Mouse (Mus musculus): ENCODE results near the gene Castor1. TPM values are rescaled to one million over a fixed set of nuclear protein-coding genes. Genes with fewer than 3 reads are reported as not detected.

Castor1 gene
- polyA plus RNA-seq, 1 experiment from 2014 or later, result 6.6 TPM

DNA sequence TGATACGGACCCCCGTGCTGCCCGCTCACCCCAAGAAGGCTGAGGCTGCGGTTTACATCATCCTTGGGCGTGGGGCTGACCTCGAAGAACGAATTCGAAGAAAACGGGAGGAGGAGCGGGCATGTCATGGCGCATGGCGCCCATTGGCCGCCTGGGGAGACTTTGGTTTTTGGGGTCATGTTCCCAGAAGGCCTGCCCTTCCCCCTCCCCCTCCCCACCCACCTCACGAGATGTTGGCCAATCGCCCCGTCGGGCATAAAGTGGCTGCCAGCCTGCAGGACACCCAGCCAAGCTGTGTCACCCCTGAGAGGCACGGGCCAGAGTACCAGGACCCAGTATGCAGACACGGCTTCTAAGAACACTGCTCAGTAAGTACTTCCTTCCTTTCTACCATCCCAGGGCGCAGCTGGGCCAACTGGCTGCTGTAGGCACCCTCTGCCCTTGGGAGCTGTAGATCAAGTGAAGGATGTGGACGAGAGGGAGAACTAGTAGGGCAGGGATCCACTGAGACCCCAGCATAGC is 18.6 kb downstream of the Castor1 start:
- no peaks in the 10 kb centered on the region for H3K36me3 ChIP-seq
- 92% methylated on average over 21 of the region's 21 CpGs for WGBS
- no peak for ATAC-seq (ENCODE audit: insufficient number of reproducible peaks, insufficient read depth, low FRiP score, low TSS enrichment, low read depth)

GRCm38 (mm10) chr11:4237389-4237912 is 19.4 kb downstream of the Castor1 start:
- no peaks in the 10 kb centered on the region for H3K4me1 ChIP-seq
- no peak overlapping the region for H3K4me2 ChIP-seq
- ATAC-seq (ENCODE audit: insufficient number of reproducible peaks, insufficient read depth, low FRiP score, low TSS enrichment, low read depth), result no peak
- H3K9ac ChIP-seq, result no peak overlapping the region
- 82% methylated on average over 18 of the region's 18 CpGs for WGBS
- no peaks in the 10 kb centered on the region for H3K27me3 ChIP-seq
- H3K27ac ChIP-seq, result no peak overlapping the region
- no peak overlapping the region for H3K4me3 ChIP-seq
- no peaks in the 10 kb centered on the region for H3K36me3 ChIP-seq
- 0 out of 2 replicates have a peak, but pooled peaks cover 3% of the 10 kb centered on the region for H3K9me3 ChIP-seq

More for the DNA sequence above, 18.6 kb downstream of the Castor1 start:
- H3K4me2 ChIP-seq, result no peak overlapping the region
- no peak overlapping the region for H3K4me3 ChIP-seq
- H3K4me1 ChIP-seq, result no peaks in the 10 kb centered on the region
- 0 out of 2 replicates have a peak, but pooled peaks cover 3% of the 10 kb centered on the region for H3K9me3 ChIP-seq
- H3K9ac ChIP-seq, result no peak overlapping the region
- no peaks in the 10 kb centered on the region for H3K27me3 ChIP-seq
- H3K27ac ChIP-seq, result no peak overlapping the region

DNA sequence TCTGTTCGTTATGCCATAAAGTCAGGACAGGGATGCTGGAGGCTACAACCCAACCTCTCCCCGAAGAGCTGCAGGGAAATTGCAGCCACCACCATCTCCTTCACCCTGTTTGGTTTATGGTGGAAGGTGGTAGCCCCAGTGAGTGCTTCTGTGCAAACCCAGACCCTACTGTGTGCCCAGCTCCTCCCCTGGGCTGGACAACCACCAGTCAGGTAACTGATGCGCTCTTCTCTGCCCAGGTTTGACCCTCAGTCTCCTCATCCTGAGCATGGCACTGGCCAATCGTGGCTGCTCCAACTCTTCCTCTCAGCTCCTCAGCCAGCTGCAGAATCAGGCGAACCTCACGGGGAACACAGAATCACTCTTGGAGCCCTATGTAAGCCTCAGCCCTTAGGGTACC is 20.1 kb downstream of the Castor1 start:
- ATAC-seq (ENCODE audit: insufficient number of reproducible peaks, insufficient read depth, low FRiP score, low TSS enrichment, low read depth), result no peak
- no peak overlapping the region for H3K9ac ChIP-seq
- 87% methylated on average over 6 of the region's 6 CpGs for WGBS
- no peak overlapping the region for H3K27ac ChIP-seq
- H3K4me2 ChIP-seq, result no peak overlapping the region
- no peaks in the 10 kb centered on the region for H3K4me1 ChIP-seq
- no peak overlapping the region for H3K4me3 ChIP-seq
- 0 out of 2 replicates have a peak, but pooled peaks cover 3% of the 10 kb centered on the region for H3K9me3 ChIP-seq
- H3K36me3 ChIP-seq, result no peaks in the 10 kb centered on the region
- H3K27me3 ChIP-seq, result no peaks in the 10 kb centered on the region

DNA sequence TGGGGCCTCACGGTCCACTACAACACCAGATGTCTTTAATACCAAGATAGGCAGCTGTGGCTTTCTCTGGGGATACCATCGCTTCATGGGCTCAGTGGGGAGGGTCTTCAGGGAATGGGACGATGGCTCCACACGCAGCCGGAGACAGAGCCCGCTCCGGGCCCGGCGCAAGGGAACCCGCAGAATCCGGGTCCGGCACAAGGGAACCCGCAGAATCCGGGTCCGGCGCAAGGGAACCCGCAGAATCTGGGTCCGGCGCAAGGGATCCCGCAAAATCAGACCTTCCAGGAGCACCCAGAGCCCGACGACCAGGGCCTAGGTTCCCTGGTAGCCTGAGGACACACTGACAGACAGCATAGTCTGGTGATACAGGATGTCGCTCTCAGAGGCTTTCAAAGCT is 21.7 kb downstream of the Castor1 start:
- no peak overlapping the region for H3K27ac ChIP-seq
- 84% methylated on average over 23 of the region's 23 CpGs for WGBS

DNA sequence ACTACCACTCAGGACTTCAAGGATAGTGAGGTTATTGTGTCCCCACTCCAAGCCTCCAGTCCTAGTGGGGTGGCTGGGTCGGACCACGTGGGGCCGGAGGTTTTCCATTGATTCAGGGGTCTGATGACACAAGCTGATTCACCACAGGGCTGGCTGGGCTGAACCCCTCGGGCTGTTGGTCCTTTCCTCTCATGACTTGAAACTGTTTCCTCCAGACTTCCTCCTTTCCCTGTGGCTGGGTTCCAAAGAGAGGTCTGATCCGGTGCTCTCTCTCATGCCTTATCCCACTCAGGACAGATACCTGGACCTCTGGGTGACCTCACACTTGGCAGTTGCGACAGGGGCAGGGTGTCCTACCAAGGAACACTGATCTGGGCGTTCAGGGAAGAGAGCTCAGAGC is 22.1 kb downstream of the Castor1 start:
- H3K36me3 ChIP-seq, result no peaks in the 10 kb centered on the region
- 0 out of 2 replicates have a peak, but pooled peaks cover 3% of the 10 kb centered on the region for H3K9me3 ChIP-seq
- H3K27ac ChIP-seq, result no peak overlapping the region
- 63% methylated on average over 7 of the region's 7 CpGs for WGBS
- no peak for ATAC-seq (ENCODE audit: insufficient number of reproducible peaks, insufficient read depth, low FRiP score, low TSS enrichment, low read depth)
- H3K4me3 ChIP-seq, result no peak overlapping the region
- no peak overlapping the region for H3K9ac ChIP-seq
- no peaks in the 10 kb centered on the region for H3K4me1 ChIP-seq
- no peaks in the 10 kb centered on the region for H3K27me3 ChIP-seq
- H3K4me2 ChIP-seq, result no peak overlapping the region

More for the DNA sequence above, 21.7 kb downstream of the Castor1 start:
- Histone ChIP-seq H3K4me3 (no peak overlapping the region), H3K4me1 (no peaks in the 10 kb centered on the region), H3K36me3 (no peaks in the 10 kb centered on the region), H3K9me3 (0 out of 2 replicates have a peak, but pooled peaks cover 3% of the 10 kb centered on the region), H3K9ac (no peak overlapping the region), H3K27me3 (no peaks in the 10 kb centered on the region), H3K4me2 (no peak overlapping the region)
- ATAC-seq (ENCODE audit: insufficient number of reproducible peaks, insufficient read depth, low FRiP score, low TSS enrichment, low read depth), result no peak

DNA sequence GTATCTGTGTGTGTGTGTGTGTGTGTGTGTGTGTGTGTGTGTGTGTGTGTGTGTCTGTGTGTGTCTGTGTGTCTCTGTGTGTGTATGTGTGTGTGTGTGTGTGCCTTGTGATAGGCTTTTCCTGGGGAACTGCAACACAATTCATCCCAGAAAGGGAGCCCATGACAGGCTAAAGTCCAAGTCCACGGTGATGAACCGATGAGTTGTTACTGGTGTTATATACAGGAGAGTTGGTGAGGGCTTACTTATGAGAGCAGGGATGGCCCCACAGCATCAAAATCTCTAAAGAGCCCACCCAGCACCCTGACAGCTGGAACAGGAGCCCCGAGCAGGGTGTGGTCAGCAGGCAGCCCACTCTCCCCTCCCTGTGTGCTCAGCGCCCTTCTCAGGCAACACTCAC is 23.2 kb downstream of the Castor1 start:
- H3K9ac ChIP-seq, result no peak overlapping the region
- no peak overlapping the region for H3K4me2 ChIP-seq
- no peaks in the 10 kb centered on the region for H3K36me3 ChIP-seq
- H3K9me3 ChIP-seq, result 0 out of 2 replicates have a peak, but pooled peaks cover 3% of the 10 kb centered on the region
- no peaks in the 10 kb centered on the region for H3K27me3 ChIP-seq
- no peak for ATAC-seq (ENCODE audit: insufficient number of reproducible peaks, insufficient read depth, low FRiP score, low TSS enrichment, low read depth)
- no peak overlapping the region for H3K4me3 ChIP-seq
- no peaks in the 10 kb centered on the region; the same call in 1 of the 2 replicates for H3K4me1 ChIP-seq
- WGBS, result 77% methylated on average over 4 of the region's 4 CpGs
- H3K27ac ChIP-seq, result no peak overlapping the region

DNA sequence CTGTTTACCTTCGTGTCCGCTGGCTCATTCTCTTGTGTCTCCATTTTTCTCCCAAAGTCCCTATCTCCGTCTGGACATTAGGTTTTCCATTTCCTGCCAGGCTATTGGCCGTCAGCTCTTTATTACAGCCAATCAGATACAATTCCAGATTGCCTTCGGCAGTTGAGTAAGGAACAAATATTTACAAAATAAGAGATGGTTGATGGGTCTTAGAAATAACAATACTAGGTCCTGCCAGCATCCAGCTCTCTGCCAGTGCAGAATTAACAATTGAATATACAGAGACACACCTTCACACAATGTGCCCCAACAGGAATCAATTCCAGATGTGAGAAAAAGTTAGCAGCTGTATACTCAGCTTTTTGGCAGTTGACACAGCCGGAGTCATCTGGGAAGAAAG is 28.1 kb downstream of the Castor1 start:
- Histone ChIP-seq H3K4me3 (no peak overlapping the region), H3K27me3 (no peaks in the 10 kb centered on the region), H3K36me3 (no peaks in the 10 kb centered on the region), H3K4me2 (no peak overlapping the region), H3K4me1 (peaks cover 4% of the 10 kb centered on the region; the same call in 1 of the 2 replicates), H3K27ac (no peak overlapping the region), H3K9me3 (no peaks in the 10 kb centered on the region), H3K9ac (no peak overlapping the region)
- 53% methylated on average over 6 of the region's 6 CpGs for WGBS
- ATAC-seq (ENCODE audit: insufficient number of reproducible peaks, insufficient read depth, low FRiP score, low TSS enrichment, low read depth), result no peak

- H3K27ac ChIP-seq, result no peak overlapping the region
- no peak overlapping the region for H3K4me3 ChIP-seq
- WGBS, result 50% methylated on average over 4 of the region's 4 CpGs
These were observed 28.6 kb downstream of the Castor1 start for GRCm38 (mm10) chr11:4246623-4247022.

DNA sequence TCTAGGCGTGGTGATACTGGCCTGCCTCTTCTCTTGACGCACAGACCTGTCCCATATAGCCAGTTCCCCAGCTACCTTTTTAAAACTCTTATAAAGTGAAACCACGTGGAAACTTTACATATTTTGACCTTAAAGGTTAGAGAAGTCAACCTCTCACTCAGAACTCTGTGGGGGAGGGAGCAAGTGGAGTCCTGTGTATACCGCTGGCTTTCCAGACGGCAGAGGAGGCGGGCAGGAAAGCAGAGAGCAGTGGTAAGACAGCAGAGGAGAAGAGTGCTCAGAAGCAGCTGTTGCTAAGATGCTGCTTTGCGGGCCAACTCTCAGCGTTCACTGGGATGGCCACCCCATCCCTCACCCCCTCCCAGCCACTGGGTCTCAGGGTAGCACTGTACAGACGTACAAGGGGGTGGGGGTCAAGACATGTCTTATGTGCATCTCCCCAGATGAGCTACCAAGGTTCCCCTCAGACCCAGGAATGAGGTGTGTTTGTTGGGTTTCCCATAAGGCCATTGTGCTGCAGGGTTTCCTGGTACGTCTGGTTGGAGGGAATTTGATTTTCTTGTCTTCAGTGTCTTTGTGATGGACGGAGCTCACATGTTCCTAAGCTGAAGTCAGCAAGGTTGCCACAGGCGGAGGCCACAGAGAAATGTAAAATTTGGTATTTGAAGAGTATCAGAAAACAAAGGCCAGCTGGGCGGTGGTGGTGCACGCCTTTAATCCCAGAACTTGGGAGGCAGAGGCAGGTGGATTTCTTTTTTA is 29.4 kb downstream of the Castor1 start:
- no peak overlapping the region for H3K27ac ChIP-seq
- WGBS, result 72% methylated on average over 14 of the region's 14 CpGs
- H3K4me1 ChIP-seq, result peaks cover 4% of the 10 kb centered on the region; the same call in 1 of the 2 replicates
- ATAC-seq (ENCODE audit: insufficient number of reproducible peaks, insufficient read depth, low FRiP score, low TSS enrichment, low read depth), result no peak
- H3K36me3 ChIP-seq, result no peaks in the 10 kb centered on the region
- no peak overlapping the region for H3K9ac ChIP-seq
- no peak overlapping the region for H3K4me3 ChIP-seq
- no peaks in the 10 kb centered on the region for H3K9me3 ChIP-seq
- H3K27me3 ChIP-seq, result no peaks in the 10 kb centered on the region
- no peak overlapping the region for H3K4me2 ChIP-seq

More at GRCm38 (mm10) chr11:4246623-4247022, 28.6 kb downstream of the Castor1 start:
- Histone ChIP-seq H3K27me3 (no peaks in the 10 kb centered on the region), H3K4me2 (no peak overlapping the region), H3K9me3 (no peaks in the 10 kb centered on the region), H3K36me3 (no peaks in the 10 kb centered on the region), H3K4me1 (peaks cover 4% of the 10 kb centered on the region; the same call in 1 of the 2 replicates), H3K9ac (no peak overlapping the region)
- no peak for ATAC-seq (ENCODE audit: insufficient number of reproducible peaks, insufficient read depth, low FRiP score, low TSS enrichment, low read depth)

DNA sequence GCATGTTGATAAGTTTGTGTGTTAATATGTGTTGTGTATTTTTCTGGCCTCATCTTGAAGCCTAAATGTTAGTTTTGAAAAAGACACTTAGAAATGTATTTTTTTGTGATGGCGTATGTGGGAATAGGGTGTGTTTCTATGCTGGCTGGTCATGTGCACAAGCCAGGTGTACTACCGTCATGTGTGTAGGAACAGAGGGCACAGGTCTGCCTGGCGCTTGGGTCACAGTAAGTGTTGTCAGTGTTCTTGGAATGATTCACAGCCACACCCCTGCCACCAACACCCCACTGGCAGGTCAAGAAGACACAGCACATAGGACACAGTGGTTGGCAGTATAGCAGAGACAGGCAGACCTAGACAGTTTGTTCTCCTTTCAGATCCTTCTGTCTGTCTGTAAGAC is 31.1 kb downstream of the Castor1 start:
- H3K4me3 ChIP-seq, result no peak overlapping the region
- no peak overlapping the region for H3K4me2 ChIP-seq
- no peaks in the 10 kb centered on the region for H3K36me3 ChIP-seq
- no peaks in the 10 kb centered on the region for H3K9me3 ChIP-seq
- no peak overlapping the region for H3K27ac ChIP-seq
- peaks cover 4% of the 10 kb centered on the region; the same call in 1 of the 2 replicates for H3K4me1 ChIP-seq
- H3K9ac ChIP-seq, result no peak overlapping the region
- WGBS, result 90% methylated on average over 3 of the region's 3 CpGs
- no peaks in the 10 kb centered on the region for H3K27me3 ChIP-seq
- no peak for ATAC-seq (ENCODE audit: insufficient number of reproducible peaks, insufficient read depth, low FRiP score, low TSS enrichment, low read depth)

DNA sequence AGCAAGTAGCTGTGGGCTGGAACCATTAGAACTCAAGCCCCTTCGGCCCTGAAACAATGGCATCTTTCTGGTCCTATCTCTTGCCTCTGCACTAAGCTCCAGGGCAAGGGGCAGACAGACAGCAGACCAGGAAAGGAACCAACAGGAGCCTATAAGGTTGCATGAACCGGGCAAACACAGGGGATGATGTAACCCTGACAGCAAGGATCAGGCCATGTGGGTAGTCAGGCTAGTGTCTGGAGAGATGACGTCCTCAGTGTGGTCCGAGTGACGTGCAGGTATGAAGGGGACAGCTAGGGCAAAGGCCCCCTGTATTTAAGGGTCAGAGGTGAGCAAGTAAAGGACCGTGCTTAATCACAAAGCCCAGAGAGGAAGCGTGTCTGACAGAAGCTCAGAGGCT is 32.3 kb downstream of the Castor1 start:
- 60% methylated on average over 7 of the region's 7 CpGs for WGBS
- peaks cover 4% of the 10 kb centered on the region; the same call in 1 of the 2 replicates for H3K4me1 ChIP-seq
- no peak overlapping the region for H3K4me3 ChIP-seq
- no peak for ATAC-seq (ENCODE audit: insufficient number of reproducible peaks, insufficient read depth, low FRiP score, low TSS enrichment, low read depth)
- no peak overlapping the region for H3K27ac ChIP-seq
- H3K27me3 ChIP-seq, result no peaks in the 10 kb centered on the region
- no peaks in the 10 kb centered on the region for H3K9me3 ChIP-seq
- no peak overlapping the region for H3K4me2 ChIP-seq
- H3K9ac ChIP-seq, result no peak overlapping the region
- no peaks in the 10 kb centered on the region for H3K36me3 ChIP-seq

GRCm38 (mm10) chr11:4251376-4251775 is 33.4 kb downstream of the Castor1 start:
- peaks cover 2% of the 10 kb centered on the region; the same call in 1 of the 2 replicates for H3K4me1 ChIP-seq
- no peak overlapping the region for H3K4me3 ChIP-seq
- no peaks in the 10 kb centered on the region for H3K27me3 ChIP-seq
- H3K4me2 ChIP-seq, result no peak overlapping the region
- H3K36me3 ChIP-seq, result no peaks in the 10 kb centered on the region
- H3K9ac ChIP-seq, result no peak overlapping the region
- no peak for ATAC-seq (ENCODE audit: insufficient number of reproducible peaks, insufficient read depth, low FRiP score, low TSS enrichment, low read depth)
- 82% methylated on average over 3 of the region's 3 CpGs for WGBS
- no peak overlapping the region for H3K27ac ChIP-seq
- no peaks in the 10 kb centered on the region for H3K9me3 ChIP-seq
